ENCODE assay signal across 12 mouse cellular contexts in genomic region chr8:34709911-34710733, GRCm38 (mm10).
DNase-seq lines count a peak whose midpoint lies in the region; ATAC-seq and TF ChIP-seq lines count a peak whose summit lies in the region.
"Had no signal": no experiment of that assay in that cellular context is flagged by ENCODE, and none has a peak within 500 bp of the region (broad histone marks: within the 10 kb centered on the region; RNA-seq: fewer than 3 reads in every experiment).

No protein-coding gene starts in this region.

- DNase-seq in frontal cortex, postnatal 10 days (ENCODE audit: low spot score in 2 of 2) = no peak
- peak; percentile 66 for DNase-seq in cerebellum, adult 11-12 months
- DNase-seq in layer of hippocampus, adult 11-12 months (ENCODE audit: low spot score) = peak; percentile 77
- DNase-seq in left cerebral cortex, postnatal 36 days (ENCODE audit: low spot score in 2 of 2) = peak; percentile 53 to 76
- DNase-seq in adrenal gland, postnatal 36 days = no peak
- DNase-seq in thymus, adult 18-20 months = no peak
- no peak for DNase-seq in gastrocnemius, adult 2 months
- DNase-seq: kidney, adult 2 months had no signal

- intact Hi-C loops in left cerebral cortex, postnatal 36 days (cut with DNase I) = no loop called here
- intact Hi-C loops in gastrocnemius, adult 2 months (cut with DNase I) = no loop called here

- TF ChIP-seq CTCF in gastrocnemius, adult 2 months (IDR thresholded peaks at IDR 0.05) = no peak

- no peak overlapping the region for H3K27ac ChIP-seq in gastrocnemius, adult 2 months
- H3K27ac ChIP-seq: embryonic facial prominence, embryonic 12.5 days; liver, embryonic 12.5 days; neural tube, embryonic 12.5 days had no signal

- no peak overlapping the region for H3K4me3 ChIP-seq in gastrocnemius, adult 2 months
- H3K4me3 ChIP-seq: embryonic facial prominence, embryonic 12.5 days; liver, embryonic 12.5 days; neural tube, embryonic 12.5 days had no signal

- peak; percentile 91 for ATAC-seq in frontal cortex, adult (ENCODE audit: low TSS enrichment)
- ATAC-seq: liver, embryonic 12.5 days had no signal

Comparison
In these comparisons a context has a peak if more than half of its experiments do, and no peak if none do; other contexts are left out.
1. DNase-seq: peak in cerebellum, adult 11-12 months (single experiment), layer of hippocampus, adult 11-12 months (single experiment) and left cerebral cortex, postnatal 36 days (2 of 2); none in frontal cortex, postnatal 10 days (0 of 2), adrenal gland, postnatal 36 days (0 of 2), thymus, adult 18-20 months (0 of 2) and gastrocnemius, adult 2 months (single experiment).